Mouse (Mus musculus) left cerebral cortex, postnatal 36 days (tissue): ENCODE results near the gene Satb1. TPM values are rescaled to one million over a fixed set of nuclear protein-coding genes. Genes with fewer than 3 reads are reported as not detected.

ENCODE experiments used
- DNase-seq, 2 experiments: peaks; one replicate each; pipeline ENCODE4 v3.0.0; 2021 to 2022; ENCODE audit warnings: low spot score in 2 of 2, mixed read lengths in 1 of 2
- intact Hi-C: fragments of 180-260 bp; cut with DNase I; formaldehyde crosslinking; loops from one replicate; pipeline ENCODE4 v1.15.1; 2025
- total RNA-seq, 2 experiments: library from RNA; stranded (reverse); gene quantifications; 2 replicates each; pipeline ENCODE4 v1.2.3; 2021

Satb1 gene
- total RNA-seq, result 100 to 1,000 TPM; 112 to 150 TPM

- peak; percentile 53 to 65 for DNase-seq
Observed at GRCm38 (mm10) chr17:51832900-51833577, at the start of gene Satb1. Gene Satb1 (minus strand): TSS chr17:51833290.

GRCm38 (mm10) chr17:51882566-51882965, 49.5 kb upstream of the Satb1 start:
- intact Hi-C loops, result no loop called here
- DNase-seq, result no peak

More at GRCm38 (mm10) chr17:51832900-51833577, at the start of gene Satb1:
- intact Hi-C loops, result loop anchor here (10.0 kb wide), 1 partner anchor 632 kb away; no protein-coding TSS in a partner anchor

- DNase-seq, result no peak
- intact Hi-C loops, result no loop called here
Observed at GRCm38 (mm10) chr17:51880895-51881622, 48.0 kb upstream of the Satb1 start.

GRCm38 (mm10) chr17:51880221-51880620, 47.1 kb upstream of the Satb1 start:
- intact Hi-C loops, result no loop called here
- no peak for DNase-seq

- intact Hi-C loops, result no loop called here
- DNase-seq, result no peak
Observed at GRCm38 (mm10) chr17:51879736-51880135, 46.6 kb upstream of the Satb1 start.

GRCm38 (mm10) chr17:51879171-51879570, 46.1 kb upstream of the Satb1 start:
- no peak for DNase-seq

GRCm38 (mm10) chr17:51876471-51876870, 43.4 kb upstream of the Satb1 start:
- DNase-seq, result no peak
- intact Hi-C loops, result no loop called here

More at GRCm38 (mm10) chr17:51879171-51879570, 46.1 kb upstream of the Satb1 start:
- intact Hi-C loops, result no loop called here

- intact Hi-C loops, result no loop called here
Observed at GRCm38 (mm10) chr17:51857616-51858015, 24.5 kb upstream of the Satb1 start.

GRCm38 (mm10) chr17:51856332-51856731, 23.2 kb upstream of the Satb1 start:
- DNase-seq, result no peak
- intact Hi-C loops, result no loop called here

More at GRCm38 (mm10) chr17:51857616-51858015, 24.5 kb upstream of the Satb1 start:
- no peak for DNase-seq

- intact Hi-C loops, result no loop called here
- DNase-seq, result no peak
Observed at GRCm38 (mm10) chr17:51855261-51855660, 22.2 kb upstream of the Satb1 start.

- intact Hi-C loops, result no loop called here
Observed at GRCm38 (mm10) chr17:51853952-51854351, 20.9 kb upstream of the Satb1 start.

GRCm38 (mm10) chr17:51840596-51840995, 7.5 kb upstream of the Satb1 start:
- intact Hi-C loops, result no loop called here
- no peak for DNase-seq

More at GRCm38 (mm10) chr17:51853952-51854351, 20.9 kb upstream of the Satb1 start:
- no peak for DNase-seq

- intact Hi-C loops, result loop anchor here (10.0 kb wide), 1 partner anchor 625 kb away; no protein-coding TSS in a partner anchor
- DNase-seq, result no peak
Observed at GRCm38 (mm10) chr17:51839484-51839883, 6.4 kb upstream of the Satb1 start.

GRCm38 (mm10) chr17:51836901-51837300, 3.8 kb upstream of the Satb1 start:
- intact Hi-C loops, result loop anchor here (10.0 kb wide), 1 partner anchor 628 kb away; no protein-coding TSS in a partner anchor
- DNase-seq, result no peak

GRCm38 (mm10) chr17:51836243-51836642, 3.2 kb upstream of the Satb1 start:
- no peak for DNase-seq
- intact Hi-C loops, result loop anchor here (10.0 kb wide), 1 partner anchor 629 kb away; no protein-coding TSS in a partner anchor

GRCm38 (mm10) chr17:51833578-51834361, 680 bp upstream of the Satb1 start:
- intact Hi-C loops, result loop anchor here (10.0 kb wide), 1 partner anchor 631 kb away; no protein-coding TSS in a partner anchor

GRCm38 (mm10) chr17:51832421-51832875, 642 bp downstream of the Satb1 start:
- intact Hi-C loops, result loop anchor here (10.0 kb wide), 1 partner anchor 632 kb away; no protein-coding TSS in a partner anchor
- peak; percentile 43 to 58 for DNase-seq

More at GRCm38 (mm10) chr17:51833578-51834361, 680 bp upstream of the Satb1 start:
- peak; percentile 19 to 32 for DNase-seq

GRCm38 (mm10) chr17:51831702-51832420, 1.2 kb downstream of the Satb1 start:
- DNase-seq, result peak; percentile 34 to 39
- intact Hi-C loops, result loop anchor here (10.0 kb wide), 1 partner anchor 633 kb away; no protein-coding TSS in a partner anchor
